Mouse (Mus musculus) gastrocnemius, postnatal 36 days (tissue): ENCODE data around the gene Nup160. TPM values are rescaled to one million over a fixed set of nuclear protein-coding genes. Genes with fewer than 3 reads are reported as not detected.

Experiments used
- DNase-seq, 2 experiments: peaks; one replicate each; pipeline ENCODE4 v3.0.0; 2022
- intact Hi-C: fragments of 180-260 bp; cut with DNase I; formaldehyde crosslinking; loops from one replicate; pipeline ENCODE4 v1.15.1; 2025
- total RNA-seq, 2 experiments: library from RNA; stranded (reverse); gene quantifications; 2 replicates each; pipeline ENCODE4 v1.2.3; 2021

Nup160 gene
- total RNA-seq, 2 experiments from 2014 or later: 9.9 to 13.6 TPM

GRCm38 (mm10) chr2:90660947-90661346 lies 16.1 kb upstream of the Nup160 start:
- intact Hi-C loops: no loop called here
- no peak for DNase-seq

GRCm38 (mm10) chr2:90661426-90661825 lies 15.6 kb upstream of the Nup160 start:
- no peak for DNase-seq
- intact Hi-C loops: no loop called here

- no peak for DNase-seq
- intact Hi-C loops: no loop called here
These were observed 10.2 kb upstream of the Nup160 start for GRCm38 (mm10) chr2:90666591-90667387.

- DNase-seq: no peak
- intact Hi-C loops: no loop called here
These were observed 9.4 kb upstream of the Nup160 start for GRCm38 (mm10) chr2:90667388-90668265.

- no peak for DNase-seq
- intact Hi-C loops: no loop called here
These were observed 6.7 kb upstream of the Nup160 start for GRCm38 (mm10) chr2:90670343-90670742.

- DNase-seq: no peak
- intact Hi-C loops: no loop called here
These were observed 3.7 kb upstream of the Nup160 start for GRCm38 (mm10) chr2:90673339-90673738.

GRCm38 (mm10) chr2:90674555-90674954 lies 2.5 kb upstream of the Nup160 start:
- no peak for DNase-seq
- intact Hi-C loops: no loop called here

- intact Hi-C loops: no loop called here
- DNase-seq: no peak
These were observed 1.5 kb upstream of the Nup160 start for GRCm38 (mm10) chr2:90675488-90675887.

GRCm38 (mm10) chr2:90678256-90679060 lies 1.4 kb downstream of the Nup160 start:
- no peak for DNase-seq
- intact Hi-C loops: no loop called here

GRCm38 (mm10) chr2:90679061-90679810 lies 2.2 kb downstream of the Nup160 start:
- intact Hi-C loops: no loop called here
- DNase-seq: peak; percentile 87 to 93

- DNase-seq: no peak
- intact Hi-C loops: no loop called here
These were observed 23.9 kb downstream of the Nup160 start for GRCm38 (mm10) chr2:90700943-90701342.

- intact Hi-C loops: no loop called here
These were observed 31.5 kb downstream of the Nup160 start for GRCm38 (mm10) chr2:90708548-90708947.

GRCm38 (mm10) chr2:90715555-90716092 lies 38.6 kb downstream of the Nup160 start:
- no peak for DNase-seq
- intact Hi-C loops: no loop called here

More at GRCm38 (mm10) chr2:90708548-90708947, 31.5 kb downstream of the Nup160 start:
- no peak for DNase-seq

- DNase-seq: no peak
- intact Hi-C loops: no loop called here
These were observed 40.4 kb downstream of the Nup160 start for GRCm38 (mm10) chr2:90717366-90717765.

GRCm38 (mm10) chr2:90717948-90718347 lies 40.9 kb downstream of the Nup160 start:
- DNase-seq: no peak
- intact Hi-C loops: no loop called here

- intact Hi-C loops: no loop called here
- DNase-seq: no peak
These were observed 49.8 kb downstream of the Nup160 start for GRCm38 (mm10) chr2:90726818-90727217.

GRCm38 (mm10) chr2:90735326-90735725 lies 58.3 kb downstream of the Nup160 start:
- intact Hi-C loops: no loop called here
- DNase-seq: no peak

GRCm38 (mm10) chr2:90738801-90739200 lies 61.8 kb downstream of the Nup160 start:
- intact Hi-C loops: no loop called here
- no peak for DNase-seq

- intact Hi-C loops: no loop called here
- DNase-seq: no peak
These were observed 62.3 kb downstream of the Nup160 start for GRCm38 (mm10) chr2:90739327-90739726.

GRCm38 (mm10) chr2:90739921-90740320 lies 62.9 kb downstream of the Nup160 start:
- intact Hi-C loops: no loop called here
- no peak for DNase-seq
